Mouse (Mus musculus): ENCODE results near the gene Ddx58.
A peak's percentile ranks its signal among the peaks of the same experiment; 100 is the strongest.

Gene Ddx58

GRCm38 (mm10) chr4:40233062-40233664 is 6.5 kb downstream of the Ddx58 start:
- no peak for DNase-seq

GRCm38 (mm10) chr4:40229723-40230122 is 9.9 kb downstream of the Ddx58 start:
- DNase-seq = no peak

- DNase-seq = no peak
These were observed 11.7 kb downstream of the Ddx58 start for GRCm38 (mm10) chr4:40227886-40228285.

GRCm38 (mm10) chr4:40227131-40227530 is 12.5 kb downstream of the Ddx58 start:
- DNase-seq = no peak

GRCm38 (mm10) chr4:40226095-40226494 is 13.5 kb downstream of the Ddx58 start:
- DNase-seq = no peak

- no peak for DNase-seq
These were observed 17.6 kb downstream of the Ddx58 start for GRCm38 (mm10) chr4:40221876-40222585.

GRCm38 (mm10) chr4:40221004-40221760 is 18.4 kb downstream of the Ddx58 start:
- no peak for DNase-seq

GRCm38 (mm10) chr4:40220437-40220836 is 19.2 kb downstream of the Ddx58 start:
- peak in 1 of 2 experiments; percentile 18 for DNase-seq

GRCm38 (mm10) chr4:40218382-40218781 is 21.2 kb downstream of the Ddx58 start:
- DNase-seq = no peak

- DNase-seq = no peak
These were observed 21.7 kb downstream of the Ddx58 start for GRCm38 (mm10) chr4:40217910-40218309.

- no peak for DNase-seq
These were observed 27.5 kb downstream of the Ddx58 start for GRCm38 (mm10) chr4:40212177-40212576.

- DNase-seq = no peak
These were observed 31.9 kb downstream of the Ddx58 start for GRCm38 (mm10) chr4:40207701-40208100.

GRCm38 (mm10) chr4:40205231-40205903 is 34.3 kb downstream of the Ddx58 start:
- no peak for DNase-seq

- no peak for DNase-seq
These were observed 35.3 kb downstream of the Ddx58 start for GRCm38 (mm10) chr4:40204374-40204773.

GRCm38 (mm10) chr4:40202205-40202604 is 37.4 kb downstream of the Ddx58 start:
- DNase-seq = no peak

GRCm38 (mm10) chr4:40195336-40195735 is 44.3 kb downstream of the Ddx58 start:
- DNase-seq = no peak

- DNase-seq = no peak
These were observed 46.2 kb downstream of the Ddx58 start for GRCm38 (mm10) chr4:40193461-40193860.

GRCm38 (mm10) chr4:40192246-40192645 is 47.4 kb downstream of the Ddx58 start:
- DNase-seq = no peak

- DNase-seq = no peak
These were observed 51.7 kb downstream of the Ddx58 start for GRCm38 (mm10) chr4:40187956-40188355.

GRCm38 (mm10) chr4:40184470-40184869 is 55.2 kb downstream of the Ddx58 start:
- DNase-seq = no peak

GRCm38 (mm10) chr4:40183781-40184180 is 55.8 kb downstream of the Ddx58 start:
- DNase-seq = no peak

GRCm38 (mm10) chr4:40182651-40183320 is 56.8 kb downstream of the Ddx58 start:
- DNase-seq = peak; percentile 54 to 70

GRCm38 (mm10) chr4:40181681-40182080 is 57.9 kb downstream of the Ddx58 start:
- DNase-seq = no peak

Data from cerebellum, postnatal 25 days (tissue).